Mouse (Mus musculus): ENCODE measurements at regions not wholly inside any gene's neighbourhood (a gene's known extent, or its start where the extent isn't known, plus 50 kb on each side); places are given as distances from the start of the nearest gene placed in this dataset.

DNA sequence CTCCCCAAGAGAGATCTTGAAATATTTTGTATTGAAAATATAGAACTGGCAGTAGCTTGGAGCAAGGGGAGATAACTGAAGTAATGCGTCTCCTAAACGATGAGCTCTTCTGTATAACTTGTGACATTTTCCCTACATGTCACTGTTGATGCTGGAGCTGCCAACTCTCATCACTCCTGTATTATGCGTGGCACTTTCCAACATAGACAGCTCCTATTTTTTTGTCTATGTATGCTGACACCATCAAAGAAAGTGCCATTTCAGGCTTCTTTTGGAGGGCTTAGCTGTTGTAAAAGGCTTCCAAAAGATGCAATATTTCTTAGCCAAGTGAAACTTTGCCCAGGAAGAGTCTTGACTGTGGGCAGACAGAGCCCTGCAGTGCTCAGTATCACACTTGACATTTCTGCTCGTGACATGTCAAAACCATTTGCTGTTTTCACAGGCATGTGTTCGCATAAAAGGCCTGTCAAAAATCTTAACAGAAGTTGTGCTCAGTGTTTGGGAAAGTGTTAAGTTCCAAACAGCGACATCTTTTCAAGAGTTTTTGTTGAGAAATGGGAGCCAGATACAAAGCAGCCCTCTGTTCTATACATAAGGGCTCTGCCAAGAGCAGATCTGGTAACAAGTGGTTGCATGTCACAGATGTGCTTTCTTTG is 53.6 kb upstream of the Otol1 start:
- no peak for ATAC-seq (ENCODE audit: insufficient number of reproducible peaks, low FRiP score, low TSS enrichment, low read depth)
- H3K9ac ChIP-seq (ENCODE audit: low read length): no peak overlapping the region
- no peaks in the 10 kb centered on the region for H3K9me3 ChIP-seq (ENCODE audit: control insufficient read depth, low read length)
- H3K36me3 ChIP-seq (ENCODE audit: control insufficient read depth, insufficient read depth, low read length): no peaks in the 10 kb centered on the region
- no peaks in the 10 kb centered on the region for H3K27me3 ChIP-seq (ENCODE audit: control insufficient read depth, insufficient read depth, low read length)
- no peak for DNase-seq (ENCODE audit: low spot score)
- no peak overlapping the region for H3K4me3 ChIP-seq (ENCODE audit: low read depth, low read length)
- 85% methylated on average over 6 of the region's 6 CpGs for WGBS
- no peak overlapping the region for H3K27ac ChIP-seq (replicated peaks; ENCODE audit: low read depth, low read length)
- H3K4me1 ChIP-seq (ENCODE audit: control insufficient read depth, insufficient read depth, low read length): no peaks in the 10 kb centered on the region
- H3K4me2 ChIP-seq (ENCODE audit: low read depth, severe bottlenecking): no peak overlapping the region

DNA sequence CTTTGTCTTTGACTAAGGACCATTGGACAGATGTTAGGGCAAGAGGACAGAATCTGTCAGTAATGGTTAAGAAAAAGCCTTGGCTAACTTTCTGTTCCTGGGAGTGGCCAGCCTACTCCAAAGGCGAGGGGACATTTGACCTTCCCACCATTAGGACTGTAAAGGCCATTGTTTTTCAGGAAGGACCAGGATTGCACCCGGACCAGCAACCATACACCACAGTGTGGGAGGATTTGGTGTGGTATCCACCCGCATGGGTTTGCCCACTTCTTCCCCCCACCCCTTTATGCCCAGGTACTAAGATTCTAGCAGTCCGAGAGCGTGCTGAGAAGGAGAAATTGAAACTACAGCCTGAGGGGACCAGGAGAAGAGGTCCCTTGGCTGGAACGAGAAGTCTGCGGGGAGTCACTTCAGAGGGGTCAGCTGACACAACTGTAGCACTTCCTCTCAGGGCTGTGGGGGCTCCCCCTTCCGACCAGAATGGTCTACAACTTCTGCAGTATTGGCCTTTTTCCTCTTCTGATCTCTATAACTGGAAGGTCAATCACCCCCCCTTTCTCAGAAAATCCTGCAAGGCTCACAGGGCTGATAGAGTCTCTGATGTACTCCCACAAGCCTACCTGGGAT is 63.2 kb upstream of the Sptssb start:
- Histone ChIP-seq H3K27ac (replicated peaks; ENCODE audit: low read depth, low read length) (no peak overlapping the region), H3K4me2 (ENCODE audit: low read depth, severe bottlenecking) (no peak overlapping the region), H3K9me3 (ENCODE audit: control insufficient read depth, low read length) (no peaks in the 10 kb centered on the region), H3K4me3 (ENCODE audit: low read depth, low read length) (no peak overlapping the region), H3K4me1 (ENCODE audit: control insufficient read depth, insufficient read depth, low read length) (no peaks in the 10 kb centered on the region), H3K36me3 (ENCODE audit: control insufficient read depth, insufficient read depth, low read length) (no peaks in the 10 kb centered on the region), H3K27me3 (ENCODE audit: control insufficient read depth, insufficient read depth, low read length) (no peaks in the 10 kb centered on the region), H3K9ac (ENCODE audit: low read length) (no peak overlapping the region)
- WGBS: 87% methylated on average over 8 of the region's 8 CpGs
- DNase-seq (ENCODE audit: low spot score) (no peak), ATAC-seq (ENCODE audit: insufficient number of reproducible peaks, low FRiP score, low TSS enrichment, low read depth) (no peak)

DNA sequence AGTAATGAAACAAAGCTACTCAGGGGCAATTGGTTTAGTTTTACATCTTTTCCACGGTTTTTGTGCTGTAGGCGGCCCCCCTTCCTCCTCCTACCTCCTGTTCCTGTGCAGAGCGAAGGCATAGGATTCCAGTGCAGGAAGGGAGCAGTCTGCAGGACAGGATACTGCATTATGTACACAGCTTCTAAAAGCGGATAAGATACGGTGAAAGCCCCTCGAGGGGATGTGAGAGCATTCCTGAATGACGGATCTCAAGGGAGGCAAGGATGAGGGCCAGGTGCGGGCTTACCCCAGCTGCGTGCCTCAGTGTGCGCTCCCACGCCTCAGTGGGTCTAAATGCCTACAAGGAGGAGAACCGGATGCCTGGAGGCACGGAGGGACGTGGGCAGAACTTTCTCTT is 53.1 kb upstream of the Sptssb start:
- Histone ChIP-seq H3K36me3 (ENCODE audit: control insufficient read depth, insufficient read depth, low read length) (no peaks in the 10 kb centered on the region), H3K27me3 (ENCODE audit: control insufficient read depth, insufficient read depth, low read length) (no peaks in the 10 kb centered on the region), H3K9me3 (ENCODE audit: control insufficient read depth, low read length) (no peaks in the 10 kb centered on the region), H3K4me2 (ENCODE audit: low read depth, severe bottlenecking) (no peak overlapping the region), H3K4me1 (ENCODE audit: control insufficient read depth, insufficient read depth, low read length) (peaks cover 4% of the 10 kb centered on the region; the same call in 1 of the 2 replicates), H3K27ac (replicated peaks; ENCODE audit: low read depth, low read length) (no peak overlapping the region), H3K9ac (ENCODE audit: low read length) (no peak overlapping the region), H3K4me3 (ENCODE audit: low read depth, low read length) (no peak overlapping the region)
- 0 out of 2 replicates have a peak, but pooled peaks have one; percentile 26 for ATAC-seq (ENCODE audit: insufficient number of reproducible peaks, low FRiP score, low TSS enrichment, low read depth)
- WGBS: 58% methylated on average over 14 of the region's 14 CpGs
- no peak for DNase-seq (ENCODE audit: low spot score)

DNA sequence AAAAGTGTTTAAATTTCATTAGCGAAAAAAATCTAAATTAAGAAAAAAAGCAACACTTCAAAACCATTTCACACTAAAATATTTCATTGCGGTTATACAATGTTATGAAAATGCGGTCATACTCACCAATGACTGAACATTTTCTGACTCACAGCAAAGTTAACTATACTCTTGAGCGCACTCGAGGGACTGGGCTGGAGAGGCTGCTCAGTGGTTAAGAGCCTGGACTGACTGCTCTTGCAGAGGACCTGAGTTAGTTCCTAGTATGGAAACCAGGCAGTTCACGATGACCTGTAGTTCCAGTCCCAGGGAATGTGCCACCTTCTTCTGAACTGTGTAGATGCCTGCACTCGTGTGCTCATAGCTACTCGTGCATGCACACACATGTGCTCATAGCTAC is 50.3 kb upstream of the Sptssb start:
- H3K4me2 ChIP-seq (ENCODE audit: low read depth, severe bottlenecking): no peak overlapping the region
- H3K36me3 ChIP-seq (ENCODE audit: control insufficient read depth, insufficient read depth, low read length): no peaks in the 10 kb centered on the region
- no peaks in the 10 kb centered on the region for H3K9me3 ChIP-seq (ENCODE audit: control insufficient read depth, low read length)
- no peak overlapping the region for H3K9ac ChIP-seq (ENCODE audit: low read length)
- no peak for ATAC-seq (ENCODE audit: insufficient number of reproducible peaks, low FRiP score, low TSS enrichment, low read depth)
- DNase-seq (ENCODE audit: low spot score): no peak
- H3K27me3 ChIP-seq (ENCODE audit: control insufficient read depth, insufficient read depth, low read length): no peaks in the 10 kb centered on the region
- H3K4me1 ChIP-seq (ENCODE audit: control insufficient read depth, insufficient read depth, low read length): peaks cover 4% of the 10 kb centered on the region; the same call in 1 of the 2 replicates
- H3K27ac ChIP-seq (replicated peaks; ENCODE audit: low read depth, low read length): no peak overlapping the region
- 91% methylated on average over 8 of the region's 8 CpGs for whole genome bisulfite sequencing
- H3K4me3 ChIP-seq (ENCODE audit: low read depth, low read length): no peak overlapping the region

Data from limb, embryonic 11.5 days (tissue).